Mouse (Mus musculus): Measurements from ENCODE around the gene Itga8. TPM values are rescaled to one million over a fixed set of nuclear protein-coding genes. Genes with fewer than 3 reads are reported as not detected.

Gene Itga8
- total and polyA plus RNA-seq, 3 experiments, result 3.5 to 10.6 (median 7.5) TPM

DNA sequence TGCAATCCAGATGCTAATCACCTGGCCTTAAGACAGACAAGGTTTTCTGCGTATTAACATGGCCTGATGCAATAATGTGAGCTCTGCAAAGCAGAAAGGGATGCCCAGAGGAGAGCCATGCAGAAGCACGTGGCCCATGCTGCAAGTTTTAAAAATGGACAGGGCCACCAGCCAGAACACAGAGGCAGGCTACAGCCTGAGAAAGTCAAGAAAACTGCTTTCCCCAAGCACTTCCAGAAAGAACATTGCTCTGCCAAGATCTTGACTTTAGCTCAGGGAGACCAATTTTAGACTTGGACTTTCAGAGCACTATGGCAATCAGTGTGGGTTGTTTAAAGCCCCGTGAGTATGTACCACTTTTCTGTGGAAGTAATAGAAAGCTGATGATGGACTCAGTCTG is 11.5 kb downstream of the Itga8 start:
- no peaks in the 10 kb centered on the region for H3K79me2 ChIP-seq (replicated peaks; ENCODE audit: control insufficient read depth, extremely low read depth, insufficient read depth, poor library complexity, severe bottlenecking)
- no peak for TF ChIP-seq JUN (IDR thresholded peaks at IDR 0.05; ENCODE audit: insufficient read depth, low read depth, low read length)
- no peak for TF ChIP-seq USF2 (conservative IDR thresholded peaks at IDR 0.05; ENCODE audit: low read depth, low read length)
- TF ChIP-seq UBTF (IDR thresholded peaks at IDR 0.05; ENCODE audit: low read depth, low read length), result no peak
- TF ChIP-seq POLR2AphosphoS2 (IDR thresholded peaks at IDR 0.05; ENCODE audit: low read depth, low read length), result no peak
- H3K27ac ChIP-seq (ENCODE audit: insufficient read depth, low read depth), result no peak overlapping the region
- in situ Hi-C loops (cut with MboI; ENCODE audit: low pct_ligation_motif_present, low pct_unique_long_range_greater_than_20kb, low sequenced_read_pairs) (loop anchor here (10.0 kb wide), 1 partner anchor 145 kb away; no protein-coding TSS in a partner anchor), dilution Hi-C loops (cut with MboI; ENCODE audit: extremely low pct_ligation_motif_present, extremely low pct_unique_long_range_greater_than_20kb, low sequenced_read_pairs) (no loop called here)
- H3K4me3 ChIP-seq (replicated peaks in 1 of 3; ENCODE audit: low read depth in 2 of 3, low read length in 2 of 3, poor library complexity in 1 of 3), result no peak overlapping the region
- DNase-seq (ENCODE audit: extremely low read depth), result no peak
- H3K9ac ChIP-seq (ENCODE audit: insufficient read depth, low read depth), result no peak overlapping the region
- peaks cover 2% of the 10 kb centered on the region for H3K27me3 ChIP-seq (replicated peaks)
- no peak overlapping the region for H3K4me2 ChIP-seq (ENCODE audit: insufficient read depth, low read depth, poor library complexity, severe bottlenecking)
- H3K36me3 ChIP-seq (replicated peaks in 1 of 2; ENCODE audit: control insufficient read depth in 1 of 2, insufficient read depth in 1 of 2, low read length in 1 of 2), result no peaks in the 10 kb centered on the region
- no peaks in the 10 kb centered on the region for H3K9me3 ChIP-seq (replicated peaks; ENCODE audit: low read length)
- peaks cover 0 to 6% of the 10 kb centered on the region in 2 experiments; a peak in 1 of 4 replicates for H3K4me1 ChIP-seq (ENCODE audit: control insufficient read depth in 1 of 2, insufficient read depth in 2 of 2)

DNA sequence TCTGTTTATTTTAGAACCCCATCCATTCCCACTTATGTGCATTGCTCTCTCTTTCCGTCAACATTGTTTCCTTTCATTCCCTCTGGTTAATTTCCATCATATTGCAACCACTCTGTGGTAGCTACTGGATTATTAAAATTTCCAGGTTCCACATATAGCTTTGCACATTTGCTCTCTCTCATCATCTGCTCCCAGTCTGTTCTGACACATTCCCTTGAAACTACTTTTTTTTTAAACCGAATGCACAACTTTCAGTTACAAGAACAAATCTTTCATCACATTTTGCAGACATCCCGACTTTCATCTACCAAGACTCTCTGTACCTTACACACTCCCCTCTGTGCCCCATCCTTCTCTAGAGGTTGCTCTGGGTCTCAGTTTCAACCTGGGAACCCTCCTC is 13.9 kb downstream of the Itga8 start:
- Histone ChIP-seq H3K79me2 (replicated peaks; ENCODE audit: control insufficient read depth, extremely low read depth, insufficient read depth, poor library complexity, severe bottlenecking) (no peaks in the 10 kb centered on the region), H3K4me2 (ENCODE audit: insufficient read depth, low read depth, poor library complexity, severe bottlenecking) (no peak overlapping the region), H3K36me3 (replicated peaks in 1 of 2; ENCODE audit: control insufficient read depth in 1 of 2, insufficient read depth in 1 of 2, low read length in 1 of 2) (no peaks in the 10 kb centered on the region), H3K9me3 (replicated peaks; ENCODE audit: low read length) (no peaks in the 10 kb centered on the region), H3K4me1 (ENCODE audit: control insufficient read depth in 1 of 2, insufficient read depth in 2 of 2) (no peaks in the 10 kb centered on the region), H3K27ac (ENCODE audit: insufficient read depth, low read depth) (no peak overlapping the region), H3K9ac (ENCODE audit: insufficient read depth, low read depth) (no peak overlapping the region), H3K27me3 (replicated peaks) (peaks cover 2% of the 10 kb centered on the region), H3K4me3 (replicated peaks in 1 of 3; ENCODE audit: low read depth in 2 of 3, low read length in 2 of 3, poor library complexity in 1 of 3) (no peak overlapping the region)
- in situ Hi-C loops (cut with MboI; ENCODE audit: low pct_ligation_motif_present, low pct_unique_long_range_greater_than_20kb, low sequenced_read_pairs), result no loop called here
- dilution Hi-C loops (cut with MboI; ENCODE audit: extremely low pct_ligation_motif_present, extremely low pct_unique_long_range_greater_than_20kb, low sequenced_read_pairs), result no loop called here
- TF ChIP-seq NRF1 (IDR thresholded peaks at IDR 0.05; ENCODE audit: low read depth, low read length) (no peak), HCFC1 (IDR thresholded peaks at IDR 0.05; ENCODE audit: low read depth, low read length) (no peak), ZMIZ1 (IDR thresholded peaks at IDR 0.05; ENCODE audit: low read depth, low read length) (no peak), USF2 (conservative IDR thresholded peaks at IDR 0.05; ENCODE audit: low read depth, low read length) (no peak), ETS1 (conservative IDR thresholded peaks at IDR 0.05; ENCODE audit: low read depth, low read length) (no peak), RCOR1 (conservative IDR thresholded peaks at IDR 0.05; ENCODE audit: low read depth, low read length) (no peak), MAX (IDR thresholded peaks at IDR 0.05; ENCODE audit: low read length) (no peak), E2F4 (IDR thresholded peaks at IDR 0.05; ENCODE audit: insufficient replicate concordance, low read depth, low read length) (no peak), CHD1 (IDR thresholded peaks at IDR 0.05; ENCODE audit: low read depth, low read length) (no peak), JUN (IDR thresholded peaks at IDR 0.05; ENCODE audit: insufficient read depth, low read depth, low read length) (no peak), UBTF (IDR thresholded peaks at IDR 0.05; ENCODE audit: low read depth, low read length) (no peak), MAFK (IDR thresholded peaks at IDR 0.05; ENCODE audit: insufficient replicate concordance, low read length) (no peak), POLR2A (IDR thresholded peaks at IDR 0.05; ENCODE audit: low read depth, low read length) (no peak), MEF2A (IDR thresholded peaks at IDR 0.05; ENCODE audit: borderline replicate concordance, low read depth, low read length) (no peak), BHLHE40 (IDR thresholded peaks at IDR 0.05; ENCODE audit: low read depth, low read length) (no peak)
- DNase-seq (ENCODE audit: extremely low read depth), result no peak

Data from CH12.LX (cell line).